Mouse (Mus musculus) heart, adult 18-20 months (tissue): ENCODE results near the gene Plac8. TPM values are rescaled to one million over a fixed set of nuclear protein-coding genes. Genes with fewer than 3 reads are reported as not detected.

ENCODE experiments used
- DNase-seq, 2 experiments: peaks; one replicate each; pipeline ENCODE4 v3.0.0; 2021 to 2022; ENCODE audit warnings: mixed read lengths in 1 of 2
- total RNA-seq, 2 experiments: library from RNA; stranded (reverse); gene quantifications; 2 replicates each; pipeline ENCODE4 v1.2.3; 2021

Gene Plac8
- total RNA-seq, 2 experiments from 2014 or later: 1.1 to 4.1 TPM

DNA sequence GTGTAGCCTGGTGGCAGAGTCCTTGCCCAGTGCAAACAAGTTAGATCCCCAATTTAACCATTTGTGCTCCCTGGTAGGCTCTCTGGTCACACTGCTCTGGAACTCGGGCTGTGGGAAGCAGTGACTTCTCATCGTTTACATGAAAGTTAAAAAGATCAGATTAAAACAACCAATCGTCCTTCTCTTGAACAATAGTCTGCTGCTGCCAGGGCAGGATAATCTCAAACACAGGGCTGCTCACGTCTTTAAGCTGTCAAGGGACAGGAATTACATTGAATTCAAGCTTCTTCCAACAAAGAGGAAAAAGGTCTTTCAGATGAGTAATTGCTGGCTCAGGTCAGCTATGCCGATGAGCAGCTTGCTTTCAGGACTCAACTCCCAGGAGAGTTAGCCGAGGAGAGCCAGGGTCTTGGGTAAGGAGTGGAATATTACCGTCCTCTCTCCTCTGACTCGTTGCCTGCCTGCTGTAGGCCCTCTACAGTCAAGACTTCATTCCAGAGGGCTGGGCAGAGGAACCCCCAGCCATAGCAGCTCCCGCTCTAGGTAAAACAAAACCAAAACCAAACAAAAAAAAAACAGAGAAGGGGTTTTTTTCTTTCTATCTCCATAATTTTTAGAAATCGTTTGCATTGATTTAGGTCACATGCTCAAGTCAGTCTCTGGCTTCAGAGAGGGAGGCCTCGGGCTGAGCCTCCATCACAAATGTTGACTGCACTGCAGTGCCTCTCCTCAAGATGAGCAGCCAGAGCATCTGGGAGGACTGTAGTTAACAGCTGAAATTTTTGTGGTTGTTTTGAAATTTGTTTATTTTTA lies 9.8 kb upstream of the Plac8 start:
- DNase-seq: no peak

- no peak for DNase-seq
Measured at GRCm38 (mm10) chr5:100578863-100579411, 6.9 kb upstream of the Plac8 start.

- DNase-seq: no peak
Measured at GRCm38 (mm10) chr5:100574771-100575170, 2.7 kb upstream of the Plac8 start.

GRCm38 (mm10) chr5:100573256-100573655 lies 1.2 kb upstream of the Plac8 start:
- DNase-seq: no peak

GRCm38 (mm10) chr5:100570716-100571115 lies 1.3 kb downstream of the Plac8 start:
- DNase-seq: no peak

DNA sequence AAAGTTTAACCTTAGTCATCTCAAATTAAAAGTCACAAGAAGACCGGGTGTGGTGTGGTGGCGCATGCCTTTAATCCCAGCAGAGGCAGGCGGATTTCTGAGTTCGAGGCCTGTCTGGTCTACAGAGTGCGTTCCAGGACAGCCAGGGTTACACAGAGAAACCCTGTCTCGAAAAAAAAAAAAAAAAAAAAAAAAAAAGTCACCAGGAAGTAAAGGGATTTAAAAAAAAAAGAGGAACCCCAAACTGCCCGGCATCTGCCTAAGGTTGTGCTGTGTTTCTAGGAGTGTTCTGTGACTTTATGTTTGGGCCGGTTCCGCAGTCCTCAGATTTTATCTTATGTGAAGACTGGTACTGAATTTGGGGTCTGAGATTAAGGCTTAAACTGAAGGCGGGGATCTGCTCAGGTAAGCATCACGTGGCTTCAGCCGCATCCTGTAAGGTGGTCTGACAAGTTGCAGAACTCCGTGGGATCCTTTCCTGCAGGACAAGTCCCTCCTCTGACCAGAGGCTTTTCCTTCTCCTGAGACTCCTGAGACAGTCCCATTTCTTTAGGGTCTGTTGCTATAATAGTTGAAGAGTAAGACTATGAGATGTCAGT lies 1.9 kb downstream of the Plac8 start:
- no peak for DNase-seq

DNA sequence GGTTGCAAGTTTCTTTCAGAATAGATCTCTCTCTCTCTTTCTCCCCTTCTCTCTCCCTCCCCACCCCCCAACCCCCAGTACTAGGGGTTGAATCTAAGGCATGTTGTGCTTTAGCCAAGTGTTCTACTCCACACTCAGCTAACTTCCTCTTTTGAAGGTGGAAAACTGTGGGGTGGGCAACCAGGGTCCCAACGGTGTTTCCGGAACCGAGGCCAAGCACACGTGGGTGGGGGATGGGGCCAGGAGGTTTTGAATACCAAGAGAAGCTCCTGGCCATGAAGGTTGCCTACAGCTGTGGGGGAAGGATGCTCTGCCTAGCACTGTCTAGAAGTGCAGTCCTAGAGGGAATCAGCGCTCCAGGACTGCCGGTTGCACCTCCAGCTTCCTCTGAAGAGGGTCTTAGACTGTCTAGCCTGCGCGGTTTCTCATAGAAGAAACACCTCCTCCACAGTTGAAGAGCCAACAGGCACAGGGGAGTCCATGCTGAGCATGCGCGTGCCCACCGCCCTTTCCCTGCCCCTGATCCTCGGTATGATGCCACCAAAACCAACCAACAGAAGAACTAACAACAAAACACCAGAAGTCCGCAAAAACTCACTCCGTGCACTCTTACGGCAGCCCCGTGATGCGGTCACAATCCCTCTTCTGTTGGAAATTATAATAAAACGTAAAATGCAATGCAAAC lies 2.7 kb downstream of the Plac8 start:
- no peak for DNase-seq

DNA sequence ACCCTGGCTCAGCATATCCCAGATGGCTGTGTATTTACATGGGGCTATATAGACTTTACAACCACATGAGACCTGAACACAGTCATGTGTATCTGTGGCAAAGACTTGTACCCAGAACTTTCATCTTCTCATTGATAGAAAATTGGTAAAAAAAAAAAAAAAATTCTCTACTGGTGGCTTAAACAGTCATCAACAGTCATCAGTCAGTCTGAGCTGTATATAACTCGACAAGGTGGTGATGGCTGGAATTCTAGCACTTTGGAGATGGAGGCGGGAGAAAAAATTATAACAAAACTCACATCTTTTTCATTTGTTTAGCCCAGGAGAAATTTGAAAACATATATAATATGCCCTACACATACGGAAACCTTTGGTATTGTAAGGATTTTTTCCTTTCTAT lies 3.2 kb downstream of the Plac8 start:
- DNase-seq: no peak

- no peak for DNase-seq
Measured at GRCm38 (mm10) chr5:100568177-100568576, 3.9 kb downstream of the Plac8 start.

DNA sequence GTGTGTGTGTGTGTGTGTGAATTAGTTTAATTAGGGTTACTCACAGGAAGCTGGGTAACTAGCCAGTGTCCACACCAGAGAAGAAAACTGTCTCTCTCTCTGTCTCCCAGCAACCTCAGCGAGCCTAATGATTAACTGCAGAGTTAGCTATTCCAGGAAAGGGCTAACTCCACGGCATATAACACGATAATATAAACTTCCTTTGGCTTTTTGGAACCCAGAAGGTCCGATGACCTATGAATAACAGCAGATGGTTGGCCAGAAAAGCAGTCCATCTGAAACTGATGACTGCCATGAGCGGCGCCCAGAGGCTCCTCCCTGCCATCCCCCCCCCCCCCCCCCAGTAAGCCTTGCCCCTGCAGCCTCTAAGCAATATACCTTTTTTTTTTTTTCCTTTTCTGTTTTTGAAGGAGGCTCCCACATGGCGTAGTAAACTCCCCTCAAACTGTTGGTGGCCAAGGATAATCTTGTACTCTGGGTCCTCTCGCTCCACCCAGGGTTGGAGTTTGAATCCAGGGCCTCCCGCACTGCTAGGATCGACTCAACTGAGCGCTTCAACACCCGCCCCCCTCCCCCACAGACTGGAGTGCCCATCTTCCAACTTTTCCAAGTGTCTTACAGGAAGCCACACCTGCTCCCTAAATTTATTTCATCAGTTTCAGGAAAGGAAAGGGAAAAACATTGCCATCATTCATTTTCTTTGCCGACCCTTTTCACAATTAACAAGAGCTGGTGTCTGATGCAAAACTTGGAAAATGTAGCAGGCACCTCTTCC lies 4.6 kb downstream of the Plac8 start:
- DNase-seq: no peak

DNA sequence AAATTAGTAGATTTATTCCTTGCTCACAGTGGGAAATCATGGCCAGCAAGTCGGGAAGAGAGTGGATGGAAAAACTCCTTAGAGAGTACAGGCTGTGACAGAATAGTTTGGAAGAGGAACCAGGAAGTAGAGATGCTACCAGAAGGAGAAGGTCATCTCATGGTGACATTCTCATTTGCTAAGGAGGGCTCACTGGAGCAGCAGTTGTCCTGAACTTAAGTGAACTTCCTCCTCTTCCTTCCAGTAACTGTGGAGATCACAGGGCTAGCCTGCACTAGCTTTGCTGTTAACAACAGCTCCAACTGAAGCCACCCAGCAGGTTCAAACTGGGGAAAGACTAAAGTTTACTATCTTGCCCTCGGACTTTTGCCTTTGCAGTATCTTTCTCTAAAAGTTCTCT lies 5.2 kb downstream of the Plac8 start:
- no peak for DNase-seq

GRCm38 (mm10) chr5:100562702-100563101 lies 9.3 kb downstream of the Plac8 start:
- no peak for DNase-seq

- no peak for DNase-seq
Measured at GRCm38 (mm10) chr5:100559357-100559756, 12.7 kb downstream of the Plac8 start.

- DNase-seq: no peak
Measured at GRCm38 (mm10) chr5:100558783-100559182, 13.3 kb downstream of the Plac8 start.

DNA sequence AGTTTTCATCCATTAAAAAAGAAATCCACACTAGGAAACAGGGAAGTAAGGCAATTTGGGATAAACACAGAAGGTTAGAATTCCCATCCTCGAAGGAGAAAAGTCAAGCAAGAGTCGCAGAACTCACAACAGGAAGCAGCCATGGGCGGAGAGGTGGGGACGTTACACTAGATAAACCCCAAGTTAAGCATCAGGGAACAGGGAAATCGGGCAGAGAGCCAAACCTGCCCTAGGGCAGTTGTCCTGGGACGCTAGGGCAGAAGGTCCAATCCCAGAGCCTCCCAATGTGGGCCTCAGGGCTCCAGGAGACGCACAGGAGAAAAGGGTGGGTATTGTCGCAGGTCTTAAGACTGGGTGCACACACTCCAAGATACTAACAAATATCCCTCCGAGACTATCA lies 14.5 kb downstream of the Plac8 start:
- DNase-seq: no peak

- peak in 1 of 2 experiments; percentile 26 for DNase-seq
Measured at GRCm38 (mm10) chr5:100557019-100557418, 15.0 kb downstream of the Plac8 start.

GRCm38 (mm10) chr5:100553426-100553825 lies 18.6 kb downstream of the Plac8 start:
- DNase-seq: no peak

DNA sequence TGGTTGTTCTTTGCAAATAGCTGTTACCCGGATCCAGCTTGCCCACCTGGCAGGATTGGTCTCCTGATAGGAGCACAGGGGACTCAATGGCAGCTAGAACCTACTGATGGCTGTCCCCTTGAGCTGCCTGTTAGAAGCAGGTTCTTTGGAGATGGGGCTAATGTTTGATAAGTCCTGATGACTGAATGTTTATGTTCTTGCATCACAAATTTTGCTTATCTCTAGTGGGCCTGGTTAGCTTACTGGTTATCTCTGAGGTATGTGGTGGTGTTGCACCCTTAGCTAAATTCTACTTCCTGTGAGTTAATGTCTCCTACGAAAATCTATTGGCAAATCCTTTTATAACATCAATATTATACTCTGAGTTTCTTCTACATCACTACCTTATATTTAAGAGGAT lies 20.1 kb downstream of the Plac8 start:
- DNase-seq: no peak

DNA sequence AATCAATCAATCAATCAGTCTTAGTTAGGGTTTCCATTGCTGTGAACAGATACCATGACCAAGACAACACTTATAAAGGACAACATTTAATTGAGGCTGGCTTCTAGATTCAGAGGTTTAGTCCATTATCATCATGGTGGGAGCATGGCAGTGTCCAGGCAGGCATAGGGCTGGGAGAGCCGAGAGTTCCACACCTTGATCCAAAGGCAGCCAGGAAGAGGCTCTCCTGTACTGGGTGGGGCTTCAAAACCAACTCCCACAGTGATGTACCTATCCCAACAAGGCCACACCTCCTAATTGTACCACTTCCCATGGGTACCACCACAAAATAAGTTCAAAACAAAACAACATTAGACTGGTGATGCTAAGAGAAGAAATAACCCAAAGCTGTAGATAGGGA lies 21.9 kb downstream of the Plac8 start:
- DNase-seq: no peak

- DNase-seq: no peak
Measured at GRCm38 (mm10) chr5:100549311-100549710, 22.7 kb downstream of the Plac8 start.

- no peak for DNase-seq
Measured at GRCm38 (mm10) chr5:100548236-100548635, 23.8 kb downstream of the Plac8 start.
